Mouse (Mus musculus) monocyte, adult 2 months (primary cell): Measurements from ENCODE around the gene Hsdl2.
"Not testable (repeated sequence)": the region's sequence is repeated elsewhere in the genome, so short reads cannot be mapped to it uniquely, and the experiment has no call there.

ENCODE experiments used
- DNase-seq, 2 experiments: peaks; one replicate each; pipeline ENCODE4 v3.0.0; 2022; ENCODE audit warnings: low spot score in 2 of 2, low read depth in 1 of 2

The Hsdl2 gene

GRCm38 (mm10) chr4:59564128-59564527, 17.2 kb upstream of the Hsdl2 start:
- no peak for DNase-seq

GRCm38 (mm10) chr4:59565571-59566188, 15.7 kb upstream of the Hsdl2 start:
- DNase-seq: no peak

- DNase-seq: no peak
Observed at GRCm38 (mm10) chr4:59567576-59568260, 13.6 kb upstream of the Hsdl2 start.

GRCm38 (mm10) chr4:59569538-59569937, 11.8 kb upstream of the Hsdl2 start:
- peak; percentile 47 to 50 for DNase-seq

GRCm38 (mm10) chr4:59570519-59570918, 10.8 kb upstream of the Hsdl2 start:
- not testable (repeated sequence) for DNase-seq

GRCm38 (mm10) chr4:59572521-59573118, 8.7 kb upstream of the Hsdl2 start:
- DNase-seq: no peak

- DNase-seq: peak in 1 of 2 experiments; percentile 4
Observed at GRCm38 (mm10) chr4:59575184-59575958, 6.0 kb upstream of the Hsdl2 start.

- no peak for DNase-seq
Observed at GRCm38 (mm10) chr4:59580495-59581281, 675 bp upstream of the Hsdl2 start.

GRCm38 (mm10) chr4:59582186-59582585, 823 bp downstream of the Hsdl2 start:
- no peak for DNase-seq

GRCm38 (mm10) chr4:59585097-59585496, 3.7 kb downstream of the Hsdl2 start:
- no peak for DNase-seq

GRCm38 (mm10) chr4:59587215-59587871, 6.0 kb downstream of the Hsdl2 start:
- DNase-seq: no peak

- DNase-seq: no peak
Observed at GRCm38 (mm10) chr4:59587872-59588226, 6.5 kb downstream of the Hsdl2 start.

- DNase-seq: no peak
Observed at GRCm38 (mm10) chr4:59594614-59595013, 13.3 kb downstream of the Hsdl2 start.

- no peak for DNase-seq
Observed at GRCm38 (mm10) chr4:59596556-59596955, 15.2 kb downstream of the Hsdl2 start.

- DNase-seq: no peak
Observed at GRCm38 (mm10) chr4:59602704-59603103, 21.3 kb downstream of the Hsdl2 start.

GRCm38 (mm10) chr4:59604892-59605291, 23.5 kb downstream of the Hsdl2 start:
- no peak for DNase-seq

- no peak for DNase-seq
Observed at GRCm38 (mm10) chr4:59605501-59605900, 24.1 kb downstream of the Hsdl2 start.

- no peak for DNase-seq
Observed at GRCm38 (mm10) chr4:59610411-59610810, 29.0 kb downstream of the Hsdl2 start.

GRCm38 (mm10) chr4:59614986-59615385, 33.6 kb downstream of the Hsdl2 start:
- no peak for DNase-seq

GRCm38 (mm10) chr4:59619611-59620245, 38.4 kb downstream of the Hsdl2 start:
- no peak for DNase-seq
